Mouse (Mus musculus) heart, embryonic 16.5 days (tissue): ENCODE measurements around the gene Igsf9. TPM values are rescaled to one million over a fixed set of nuclear protein-coding genes. Genes with fewer than 3 reads are reported as not detected.
A peak's percentile ranks its signal among the peaks of the same experiment; 100 is the strongest.

Source experiments
- ATAC-seq: fragments of 200-750 bp; cut with Nextera tagmentation; replicated peaks from 2 replicates; pipeline ENCODE4 v1.8.0; 2017; ENCODE audit warnings: moderate number of reproducible peaks; ENCODE audit not compliant: insufficient read depth, low FRiP score; ENCODE audit errors: extremely low read depth
- H3K27ac ChIP-seq: fragments of 300-500 bp; sonication (generic); 2 replicates; pipeline ENCODE4 v1.5.1; 2014; ENCODE audit warnings: mild to moderate bottlenecking, low read length, control low read depth, moderate library complexity
- H3K27me3 ChIP-seq: fragments of 300-500 bp; sonication (generic); 2 replicates; pipeline ENCODE4 v1.6.1; 2014; ENCODE audit warnings: low read length, mixed read lengths; ENCODE audit not compliant: control insufficient read depth, insufficient read depth
- H3K36me3 ChIP-seq: fragments of 300-500 bp; sonication (generic); 2 replicates; pipeline ENCODE4 v1.6.1; 2014; ENCODE audit not compliant: control insufficient read depth, insufficient read depth
- H3K4me1 ChIP-seq: fragments of 300-500 bp; sonication (generic); 2 replicates; pipeline ENCODE4 v1.6.1; 2014; ENCODE audit warnings: low read length, mixed read lengths; ENCODE audit not compliant: control insufficient read depth, insufficient read depth
- H3K4me2 ChIP-seq: fragments of 300-500 bp; sonication (generic); 2 replicates; pipeline ENCODE4 v1.6.1; 2014; ENCODE audit warnings: low read depth, mild to moderate bottlenecking, control low read depth, low read length
- H3K4me3 ChIP-seq: fragments of 300-500 bp; sonication (generic); 2 replicates; pipeline ENCODE4 v1.5.1; 2014; ENCODE audit warnings: mild to moderate bottlenecking, control low read depth, low read length
- H3K9ac ChIP-seq: fragments of 300-500 bp; sonication (generic); 2 replicates; pipeline ENCODE4 v1.6.1; 2014; ENCODE audit warnings: low read length, control low read depth
- H3K9me3 ChIP-seq: fragments of 300-500 bp; sonication (generic); replicated peaks from 2 replicates; pipeline ENCODE4 v1.6.1; 2016; ENCODE audit warnings: low read length; ENCODE audit not compliant: control insufficient read depth
- WGBS: fragments of 180-500 bp; shearing (Covaris S2); extraction: QIAGEN DNeasy Blood & Tissue Kit; methylation state at CpG from one replicate; pipeline ENCODE4 v1.1.7; 2014; 5-methylcytosine and 5-hydroxymethylcytosine counted together
- polyA plus RNA-seq: library from polyadenylated mRNA; unstranded; fragments of >200 nt; fragmentation: Nextera tagmentation; extraction: Ambion mirVana; gene quantifications from 2 replicates; pipeline ENCODE4 v1.2.1, GENCODE M21; 2015

The Igsf9 gene
- polyA plus RNA-seq, 1 experiment from 2014 or later, result 3.3 TPM

DNA sequence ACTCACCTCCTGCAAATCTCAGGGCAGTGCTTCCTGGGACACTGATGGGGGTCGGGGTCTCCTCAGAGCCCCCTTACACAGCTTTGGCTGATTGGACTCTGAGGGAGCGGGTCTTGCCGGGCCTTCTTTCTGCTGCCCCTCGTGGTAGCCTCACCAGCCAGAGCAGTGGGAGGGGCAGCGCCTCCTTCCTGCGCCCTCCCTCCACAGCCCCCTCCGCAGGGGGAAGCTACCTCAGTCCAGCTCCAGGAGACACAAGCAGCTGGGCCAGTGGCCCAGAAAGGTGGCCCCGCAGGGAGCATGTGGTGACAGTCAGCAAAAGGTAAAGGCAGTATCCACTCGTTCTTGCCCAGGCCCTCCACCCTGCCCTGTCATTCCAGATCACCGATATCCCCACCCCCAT, 15.8 kb downstream of the Igsf9 start:
- Histone ChIP-seq H3K4me1 (peaks cover 13% of the 10 kb centered on the region), H3K27me3 (no peaks in the 10 kb centered on the region), H3K4me3 (no peak overlapping the region), H3K9me3 (no peaks in the 10 kb centered on the region), H3K27ac (no peak overlapping the region), H3K4me2 (no peak overlapping the region), H3K36me3 (no peaks in the 10 kb centered on the region), H3K9ac (no peak overlapping the region)
- WGBS, result 72% methylated on average over 10 of the region's 10 CpGs
- no peak for ATAC-seq

DNA sequence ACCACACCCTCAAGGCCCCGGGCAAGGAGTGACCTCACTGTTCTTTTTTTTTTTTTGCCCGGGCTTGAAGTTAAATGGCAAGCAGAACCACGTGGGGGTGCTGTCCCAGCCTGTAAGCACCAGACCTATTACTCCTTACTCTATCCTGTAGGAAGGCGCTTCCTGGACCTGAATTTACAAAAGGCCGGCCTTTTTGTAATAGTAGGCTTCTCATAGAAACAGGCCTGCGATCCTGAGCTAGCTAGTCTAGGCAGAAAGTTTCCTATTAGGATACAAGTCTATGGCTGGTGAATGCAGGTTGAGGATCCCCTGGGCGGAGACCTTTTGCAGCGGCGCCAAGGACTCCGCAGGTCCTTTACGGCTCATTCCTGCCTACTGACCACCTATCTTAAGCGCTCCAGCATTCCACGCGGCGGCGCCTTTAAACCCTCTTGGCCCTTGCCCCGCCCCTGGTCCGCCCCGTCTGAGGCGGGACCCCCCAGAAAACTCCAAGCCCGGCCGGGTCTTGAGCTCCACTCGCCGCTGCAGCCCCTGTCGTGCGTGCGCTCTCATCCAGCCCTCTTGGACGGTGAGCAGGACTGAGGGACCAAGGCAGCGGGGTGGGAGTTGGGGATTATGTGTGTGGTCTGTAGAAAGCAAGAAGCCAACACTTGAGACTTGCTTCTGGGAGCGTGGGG, 18.3 kb downstream of the Igsf9 start, which contains the start of gene Tagln2:
Tagln2 (plus strand) TSS at position 283 of the 677 bp plus-strand sequence.
- Histone ChIP-seq H3K4me2 (peak within 1 kb of the TSS; percentile 67), H3K27ac (peak within 1 kb of the TSS; percentile 69), H3K4me3 (peak within 1 kb of the TSS; percentile 65), H3K9me3 (no peaks in the 10 kb centered on the region), H3K9ac (peak within 1 kb of the TSS; percentile 74), H3K4me1 (peaks cover 32% of the 10 kb centered on the region), H3K36me3 (peaks cover 3% of the 10 kb centered on the region; the same call in 1 of the 2 replicates), H3K27me3 (no peaks in the 10 kb centered on the region)
- peak; percentile 65 for ATAC-seq
- 3% methylated on average over 30 of the region's 30 CpGs for WGBS

DNA sequence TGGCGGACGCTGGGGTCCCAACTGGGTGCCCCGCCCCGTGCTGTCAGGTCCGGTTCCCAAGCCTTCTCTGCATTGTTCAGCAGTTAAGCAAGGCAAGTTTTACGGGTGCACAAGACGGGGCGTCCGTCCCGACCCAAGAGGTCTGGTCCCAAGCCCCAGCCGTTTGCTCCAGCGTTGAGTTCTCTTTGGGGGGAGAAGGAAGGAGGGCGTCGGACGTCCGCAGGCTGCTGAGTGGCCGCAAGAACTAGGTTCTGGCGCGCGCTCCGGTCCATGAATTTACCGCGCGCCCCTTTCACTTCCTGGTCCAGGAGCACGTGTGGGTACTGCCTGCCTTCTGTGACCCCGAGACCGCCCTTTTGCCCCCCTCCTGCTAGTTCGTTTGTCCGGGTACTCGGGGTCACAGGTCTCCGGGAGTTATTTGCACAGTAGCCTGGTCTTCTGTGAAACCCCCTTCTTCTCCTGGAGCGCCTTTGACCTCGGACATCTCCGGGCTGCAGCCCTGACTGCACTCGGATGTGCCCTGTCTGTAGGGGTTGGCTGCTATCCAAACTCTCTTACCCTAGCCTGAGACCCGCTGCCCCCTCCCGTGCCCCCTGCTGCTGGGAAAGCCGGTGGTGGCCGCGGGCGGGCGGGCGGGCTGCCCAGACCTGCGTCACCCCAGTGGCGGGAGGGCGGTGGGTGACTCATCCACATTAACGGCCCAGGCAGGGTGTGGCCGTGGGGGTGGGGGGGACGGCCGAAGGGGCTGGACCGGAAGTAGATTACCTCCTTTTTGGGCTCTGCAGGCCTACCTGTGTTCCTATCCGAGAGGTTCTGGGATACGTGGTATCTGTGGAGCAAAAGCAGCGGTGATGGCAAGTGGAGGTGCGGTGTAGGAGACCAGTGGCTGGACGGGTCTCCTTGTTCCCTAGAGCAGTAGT, 19.1 kb downstream of the Igsf9 start:
- Histone ChIP-seq H3K36me3 (peaks cover 11% of the 10 kb centered on the region), H3K27ac (peak overlapping the region; percentile 69), H3K4me2 (peak overlapping the region; percentile 67), H3K9me3 (no peaks in the 10 kb centered on the region), H3K27me3 (no peaks in the 10 kb centered on the region), H3K9ac (peak overlapping the region; percentile 74), H3K4me1 (peaks cover 37% of the 10 kb centered on the region), H3K4me3 (peak overlapping the region; percentile 65)
- ATAC-seq, result peak; percentile 60
- under 1% methylated on average over 56 of the region's 56 CpGs for WGBS

DNA sequence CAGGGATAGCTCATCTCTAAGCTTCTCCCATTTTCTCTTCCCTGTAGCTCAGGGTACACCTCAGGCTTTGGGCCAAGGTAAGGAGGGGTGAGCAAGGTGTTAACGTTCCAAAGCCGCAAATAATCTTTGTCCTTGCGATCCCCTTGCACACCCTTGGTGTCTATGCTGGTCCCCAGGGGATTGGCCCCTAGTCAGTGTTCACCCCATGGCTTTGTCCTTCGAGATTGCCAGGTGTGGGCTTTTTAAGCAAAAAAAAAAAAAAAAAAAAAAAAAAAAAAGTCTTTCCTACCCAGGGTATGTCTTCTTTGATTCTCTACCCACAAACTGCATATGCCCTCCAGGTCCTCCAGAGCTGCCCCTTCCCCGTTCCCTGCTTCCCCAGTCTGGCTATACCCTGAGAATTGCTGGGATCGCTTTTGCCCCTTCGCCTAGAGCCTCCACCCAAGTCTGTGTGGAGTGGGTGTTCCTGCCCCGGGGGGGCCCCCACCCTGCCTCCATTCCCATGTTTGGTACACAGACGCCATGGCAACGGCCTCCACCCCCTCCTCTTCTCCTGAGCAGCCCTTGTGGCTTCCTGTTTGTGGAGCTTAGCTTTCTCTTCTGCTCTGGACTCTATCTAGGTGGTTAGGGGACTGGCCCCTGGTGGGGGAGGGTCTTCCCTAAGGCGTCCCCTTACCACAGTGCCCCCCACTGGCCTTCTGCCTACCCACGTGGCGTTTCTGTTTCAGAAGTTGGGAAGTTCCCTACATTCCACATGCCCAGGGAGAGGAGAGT, 20.0 kb downstream of the Igsf9 start:
- Histone ChIP-seq H3K9ac (peak overlapping the region; percentile 74), H3K4me3 (peak overlapping the region; percentile 65), H3K4me1 (peaks cover 37% of the 10 kb centered on the region), H3K9me3 (no peaks in the 10 kb centered on the region), H3K4me2 (peak overlapping the region; percentile 67), H3K27me3 (no peaks in the 10 kb centered on the region), H3K27ac (peak overlapping the region; percentile 69), H3K36me3 (peaks cover 19% of the 10 kb centered on the region)
- WGBS, result 23% methylated on average over 13 of the region's 13 CpGs
- peak; percentile 38 for ATAC-seq

- Histone ChIP-seq H3K9ac (peak overlapping the region; percentile 74), H3K27ac (peak overlapping the region; percentile 69), H3K9me3 (no peaks in the 10 kb centered on the region), H3K4me3 (peak overlapping the region; percentile 65), H3K4me2 (peak overlapping the region; percentile 67), H3K27me3 (no peaks in the 10 kb centered on the region), H3K4me1 (peaks cover 39% of the 10 kb centered on the region), H3K36me3 (peaks cover 28% of the 10 kb centered on the region)
- ATAC-seq, result no peak
- WGBS, result 38% methylated on average over 12 of the region's 13 CpGs
These were observed 20.8 kb downstream of the Igsf9 start for GRCm38 (mm10) chr1:172502145-172503110.

DNA sequence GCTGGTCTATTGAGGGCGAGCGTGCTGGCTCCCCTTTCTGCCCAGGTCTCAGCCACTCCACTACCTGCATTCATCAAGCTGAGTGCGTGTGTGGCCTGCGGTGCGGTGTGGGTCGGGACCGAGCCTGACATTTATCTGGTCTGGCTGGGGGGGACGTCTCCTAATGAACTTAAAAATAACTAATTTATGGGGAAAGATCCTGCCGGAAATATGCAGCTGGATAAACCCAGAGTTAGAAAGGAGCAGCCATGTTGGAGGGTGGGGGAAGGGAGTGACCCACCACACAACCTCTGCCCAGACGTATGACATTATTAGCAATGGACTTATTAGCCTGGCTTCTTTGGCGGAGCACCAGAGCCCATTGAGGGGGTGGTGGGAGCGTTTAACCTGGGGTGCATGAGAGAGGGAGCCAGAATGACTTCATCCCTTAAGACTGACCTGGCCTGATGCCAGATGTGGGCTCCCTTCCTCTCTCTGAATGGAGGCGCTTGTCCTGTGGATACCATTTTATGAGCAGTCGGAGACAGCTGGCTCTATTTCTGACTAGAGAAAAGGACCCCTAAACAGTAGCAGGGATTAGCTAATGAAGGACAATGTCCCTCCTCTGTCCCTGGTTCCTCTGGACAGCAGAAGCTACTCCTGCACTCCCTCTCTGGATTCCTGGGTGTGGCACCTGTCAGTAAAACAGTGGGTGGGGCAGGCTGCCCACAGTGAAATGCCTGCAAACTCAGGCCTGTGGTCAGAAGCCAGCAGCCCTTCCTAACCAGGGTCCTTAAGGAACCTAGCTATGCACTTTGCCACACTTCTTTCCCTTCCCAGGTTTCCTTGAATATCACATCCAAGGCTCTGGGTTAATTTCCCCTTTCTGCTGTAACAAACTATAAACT, 21.8 kb downstream of the Igsf9 start:
- 28% methylated on average over 14 of the region's 14 CpGs for WGBS
- ATAC-seq, result no peak
- Histone ChIP-seq H3K4me2 (peak overlapping the region; percentile 67), H3K4me1 (peaks cover 44% of the 10 kb centered on the region), H3K4me3 (peak overlapping the region; percentile 65), H3K9me3 (no peaks in the 10 kb centered on the region), H3K9ac (peak overlapping the region; percentile 74), H3K27me3 (no peaks in the 10 kb centered on the region), H3K27ac (peak overlapping the region; percentile 69), H3K36me3 (peaks cover 33% of the 10 kb centered on the region)

- 62% methylated on average over 8 of the region's 8 CpGs for WGBS
- peak overlapping the region; percentile 58; the same call in 1 of the 2 replicates for H3K27ac ChIP-seq
- H3K27me3 ChIP-seq, result no peaks in the 10 kb centered on the region
- peaks cover 34% of the 10 kb centered on the region for H3K36me3 ChIP-seq
- no peaks in the 10 kb centered on the region for H3K9me3 ChIP-seq
- H3K4me2 ChIP-seq, result peak overlapping the region; percentile 48
- H3K9ac ChIP-seq, result 0 out of 2 replicates have a peak overlapping the region, but pooled peaks have one; percentile 14
- no peak overlapping the region for H3K4me3 ChIP-seq
- no peak for ATAC-seq
- peaks cover 40% of the 10 kb centered on the region for H3K4me1 ChIP-seq
These were observed 23.2 kb downstream of the Igsf9 start for GRCm38 (mm10) chr1:172504756-172505155.
